Mouse (Mus musculus) myocyte (in vitro differentiated cells): ENCODE measurements at regions not wholly inside any gene's neighbourhood (a gene's known extent, or its start where the extent isn't known, plus 50 kb on each side); places are given as distances from the start of the nearest gene placed in this dataset.

Experiments used
- CEBPB ChIP-seq: IDR thresholded peaks from 2 replicates; pipeline ENCODE4 v1.6.1; 2011; ENCODE audit warnings: mild to moderate bottlenecking, moderate library complexity; ENCODE audit not compliant: poor library complexity, insufficient read depth, severe bottlenecking
- E2F4 ChIP-seq: IDR thresholded peaks from one replicate; pipeline ENCODE4 v1.6.1; 2011; ENCODE audit warnings: mild to moderate bottlenecking, control low read depth, moderate library complexity; ENCODE audit not compliant: insufficient read depth
- MAX ChIP-seq: IDR thresholded peaks from one replicate; pipeline ENCODE4 v1.6.1; 2011; ENCODE audit warnings: low read depth, mild to moderate bottlenecking, control low read depth
- MYOD1 ChIP-seq, 3 experiments: IDR thresholded peaks; one replicate each; pipeline ENCODE4 v1.6.1; 2011; ENCODE audit warnings: control low read depth in 2 of 3, low read depth in 2 of 3, mild to moderate bottlenecking in 2 of 3, moderate library complexity in 1 of 3; ENCODE audit not compliant: insufficient read length in 2 of 3, control insufficient read depth in 1 of 3
- MYOG ChIP-seq, 3 experiments: IDR thresholded peaks; one replicate each; pipeline ENCODE4 v1.6.1; 2011; ENCODE audit warnings: control low read depth in 2 of 3, low read depth in 2 of 3, mild to moderate bottlenecking in 2 of 3; ENCODE audit not compliant: insufficient read length in 2 of 3, control insufficient read depth in 1 of 3, insufficient read depth in 1 of 3
- POLR2A ChIP-seq: IDR thresholded peaks from one replicate; pipeline ENCODE4 v1.6.1; 2011; ENCODE audit warnings: low read depth, mild to moderate bottlenecking, control low read depth, moderate library complexity; ENCODE audit not compliant: insufficient read length
- POLR2AphosphoS2 ChIP-seq: IDR thresholded peaks from one replicate; pipeline ENCODE4 v1.6.1; 2011; ENCODE audit warnings: low read depth, control low read depth; ENCODE audit not compliant: insufficient read length
- TCF12 ChIP-seq: IDR thresholded peaks from one replicate; pipeline ENCODE4 v1.6.1; 2011; ENCODE audit warnings: mild to moderate bottlenecking, control low read depth; ENCODE audit not compliant: poor library complexity, insufficient read depth, severe bottlenecking
- USF1 ChIP-seq: IDR thresholded peaks from one replicate; pipeline ENCODE4 v1.6.1; 2011; ENCODE audit warnings: low read depth, mild to moderate bottlenecking, control low read depth, moderate library complexity

GRCm38 (mm10) chr3:41220746-41221145 is 137.9 kb upstream of the Pgrmc2 start:
- TF ChIP-seq MYOG (IDR thresholded peaks at IDR 0.05; ENCODE audit: control insufficient read depth in 1 of 3, insufficient read depth in 1 of 3, insufficient read length in 2 of 3, low read depth in 2 of 3) (no peak), E2F4 (no peak), POLR2AphosphoS2 (no peak), USF1 (no peak), TCF12 (no peak), CEBPB (peak; percentile 85), POLR2A (no peak), MYOD1 (IDR thresholded peaks at IDR 0.05; ENCODE audit: control insufficient read depth in 1 of 3, insufficient read length in 2 of 3, low read depth in 2 of 3) (no peak), MAX (no peak)
